Mouse (Mus musculus): ENCODE data around the gene Usp22.

GRCm38 (mm10) chr11:61202186-61202585 is 27.3 kb upstream of the Usp22 start:
- TF ChIP-seq CTCF (IDR thresholded peaks at IDR 0.05; ENCODE audit: control insufficient read depth, insufficient read depth, low read length): no peak
- no peak for TF ChIP-seq POLR2A (IDR thresholded peaks at IDR 0.05; ENCODE audit: borderline replicate concordance, control insufficient read depth, low read depth, low read length)
